Mouse (Mus musculus): ENCODE data around the gene Amot.
A peak's percentile ranks its signal among the peaks of the same experiment; 100 is the strongest.

Gene Amot

DNA sequence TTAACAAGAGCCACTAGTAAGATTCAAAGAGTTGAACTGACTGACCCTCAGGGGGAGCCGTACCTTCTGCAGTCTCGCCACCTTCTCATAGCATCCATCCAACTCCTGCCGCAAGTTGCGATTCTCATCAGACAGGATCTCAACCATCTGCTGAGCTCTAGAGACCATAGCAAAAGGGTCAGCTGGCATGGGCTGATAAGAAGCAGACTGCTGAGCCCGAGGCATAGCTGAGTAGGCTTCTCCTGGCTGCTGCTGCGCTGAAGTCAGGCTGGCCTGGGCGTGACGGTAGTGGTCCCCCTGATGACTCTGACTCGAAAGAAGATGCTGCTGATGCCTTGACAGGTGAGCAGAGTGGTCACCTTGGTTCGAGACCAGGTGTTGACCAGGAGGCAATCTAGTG lies 25.0 kb downstream of the Amot start:
- DNase-seq: peak in 1 of 2 experiments; percentile 24

DNA sequence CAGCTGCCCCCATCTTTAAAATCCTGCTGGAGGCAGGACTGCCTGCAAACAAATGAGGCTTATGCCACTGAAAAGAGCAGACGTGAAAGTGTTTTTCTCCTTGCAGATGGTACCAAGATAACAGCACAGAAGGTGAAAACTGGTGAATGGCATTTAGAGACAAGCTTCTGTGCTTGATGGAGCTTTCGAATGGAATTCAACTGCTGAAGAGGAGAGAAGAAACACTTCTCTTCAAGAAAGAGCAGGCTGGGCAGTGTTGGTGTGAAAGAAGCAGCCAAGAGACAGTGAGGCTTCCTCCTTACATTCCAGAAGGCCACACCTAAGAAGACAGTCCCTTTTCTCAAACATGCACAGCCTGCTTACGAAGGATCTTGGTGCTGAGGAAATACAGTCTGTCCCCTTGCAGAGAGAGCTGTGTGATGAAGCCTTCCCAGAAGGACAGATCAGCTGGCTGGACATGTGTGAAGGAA lies 27.2 kb downstream of the Amot start:
- no peak for DNase-seq

DNA sequence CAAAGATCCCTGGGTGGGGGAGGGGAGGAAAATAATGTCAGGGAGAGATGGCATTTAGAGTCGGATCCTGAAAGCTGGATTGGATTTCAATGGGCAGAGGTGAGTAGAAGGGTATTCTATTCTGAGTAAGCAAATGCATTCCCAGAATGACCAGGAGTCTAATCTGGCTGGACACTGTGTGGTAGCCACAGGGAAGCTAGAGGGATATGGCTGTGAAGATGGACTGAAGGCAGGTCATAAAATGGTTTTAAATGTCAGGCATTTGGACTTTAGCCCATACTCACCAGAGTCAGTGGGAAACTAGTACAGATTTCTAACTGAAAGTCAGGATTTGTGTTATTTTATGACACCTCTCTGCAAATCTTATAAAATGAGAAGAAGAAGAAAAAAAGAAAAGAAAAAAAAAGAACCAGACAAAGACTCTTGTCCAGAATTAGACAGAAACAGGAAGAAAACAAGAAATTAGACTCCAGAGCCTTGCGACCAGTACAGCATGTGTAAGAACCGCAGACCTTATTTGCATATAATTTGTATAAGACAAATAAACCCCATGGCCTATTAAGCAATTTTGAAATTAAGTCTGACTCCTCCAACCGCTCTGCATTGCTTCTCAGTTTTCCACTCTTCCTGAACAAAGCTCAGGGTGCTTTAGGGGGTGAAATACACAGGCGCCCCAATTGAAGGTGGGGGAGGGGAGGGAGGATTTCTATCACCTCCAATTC lies 27.8 kb downstream of the Amot start:
- DNase-seq: peak in 1 of 2 experiments; percentile 24

DNA sequence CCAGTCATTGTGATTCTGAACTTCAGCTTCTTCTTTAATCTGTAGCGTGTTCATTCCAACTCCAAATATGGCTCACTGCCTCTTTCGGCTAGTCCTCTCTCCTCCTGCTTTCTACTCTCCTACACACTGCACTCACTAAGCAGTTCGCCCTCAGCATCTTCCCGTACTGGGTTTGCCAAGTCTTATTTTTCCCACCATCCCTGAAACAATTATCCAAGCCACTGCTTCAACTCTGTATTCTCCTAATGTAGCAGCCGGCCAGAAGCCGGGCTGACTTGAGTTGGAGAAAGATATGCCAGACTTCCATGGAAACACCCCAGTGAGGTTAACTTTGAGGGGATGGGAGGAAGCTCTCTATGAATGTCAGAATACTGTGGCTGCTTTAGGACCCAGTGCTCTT lies 36.7 kb downstream of the Amot start:
- no peak for DNase-seq

DNA sequence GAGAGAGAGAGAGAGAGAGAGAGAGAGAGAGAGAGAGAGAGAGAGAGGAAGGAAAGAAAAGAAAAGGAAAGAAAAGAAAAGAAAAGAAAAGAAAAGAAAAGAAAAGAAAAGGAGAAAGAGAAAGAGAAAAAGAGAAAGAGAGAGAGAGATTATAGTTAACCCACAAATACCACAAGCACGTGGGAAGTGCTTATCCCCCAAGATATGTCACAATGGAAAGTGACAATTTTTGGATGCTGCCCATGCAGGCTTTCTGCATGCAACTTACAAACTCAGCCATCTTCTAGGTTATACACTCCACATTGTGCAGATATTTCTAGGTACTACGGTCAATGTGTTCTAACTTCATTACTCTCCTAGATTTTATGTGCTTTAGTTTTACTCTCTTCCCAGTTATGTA lies 41.5 kb downstream of the Amot start:
- no peak for DNase-seq

DNA sequence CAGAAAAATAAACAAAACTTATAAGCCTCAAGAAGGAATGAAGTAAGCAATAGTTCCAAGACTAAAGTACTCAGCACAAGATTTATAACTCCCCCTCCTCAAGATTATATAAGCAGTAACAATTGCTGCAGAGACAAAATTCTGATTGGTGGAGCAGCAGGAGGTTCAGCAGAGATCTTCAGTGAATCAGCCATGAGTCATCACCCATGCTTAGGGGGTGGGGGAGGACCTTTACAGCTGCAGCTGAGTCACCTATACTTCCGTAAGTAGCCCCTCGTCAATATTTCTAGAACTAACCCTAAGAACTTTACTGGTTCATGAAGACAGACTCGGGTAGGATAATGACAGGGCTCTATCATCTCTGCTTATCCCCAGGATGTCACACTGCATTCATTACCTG lies 43.6 kb downstream of the Amot start:
- DNase-seq: no peak

DNA sequence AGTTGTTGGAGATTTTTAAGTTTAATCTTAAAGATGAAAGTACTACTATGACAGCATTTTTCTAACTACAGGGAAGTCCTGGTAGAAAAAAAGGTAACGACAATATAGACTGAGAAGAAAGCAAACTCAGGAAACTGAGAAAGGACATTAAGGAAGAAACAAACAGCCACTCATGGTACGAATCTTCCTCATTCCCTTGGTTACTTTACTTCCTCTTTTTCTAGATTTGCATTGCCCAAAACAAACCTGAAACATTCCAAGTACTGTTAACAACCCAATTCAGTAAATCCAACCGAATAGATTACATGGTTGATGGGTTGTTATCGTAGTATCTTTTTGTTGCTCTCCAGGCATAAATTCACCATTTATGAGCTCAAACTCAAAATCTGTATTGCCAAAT lies 48.7 kb downstream of the Amot start:
- DNase-seq: no peak

DNA sequence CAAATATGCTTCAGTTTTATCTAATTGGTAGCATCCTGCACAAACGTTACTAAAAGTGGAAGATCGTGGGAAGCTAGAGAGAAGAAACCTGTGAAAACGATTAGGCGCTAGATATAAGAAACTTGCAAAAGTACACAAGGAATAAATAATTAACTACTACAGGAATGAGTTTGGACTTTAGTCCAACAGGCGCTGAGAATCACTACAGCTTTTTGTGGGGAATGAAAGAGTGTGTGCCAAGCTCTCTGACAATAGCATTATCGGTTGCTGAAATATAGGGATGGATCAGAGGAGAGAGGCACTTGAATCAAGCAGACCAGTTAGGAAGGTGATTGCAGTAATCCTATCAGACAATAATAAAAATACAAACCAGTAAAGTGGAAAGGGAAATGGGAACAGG lies 49.4 kb downstream of the Amot start:
- DNase-seq: no peak

DNA sequence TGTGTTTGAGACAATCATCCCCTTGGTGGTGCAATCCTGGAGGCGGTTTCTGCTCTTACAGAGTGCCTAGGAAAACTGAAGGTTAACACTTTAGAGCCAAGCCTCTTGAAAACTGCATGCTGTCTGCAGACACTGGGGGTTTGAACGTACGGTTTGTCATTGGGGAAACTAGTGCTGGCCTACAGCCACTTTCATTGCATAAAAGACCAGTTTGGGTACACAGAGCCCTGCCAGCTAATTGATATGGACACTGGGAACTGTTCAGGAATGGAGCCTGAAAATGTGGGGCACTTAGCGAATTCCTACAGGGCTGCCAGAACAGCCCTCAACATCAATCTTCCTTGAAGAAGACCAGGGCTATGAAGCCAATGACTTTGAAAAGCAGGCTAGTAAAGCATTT lies 50.2 kb downstream of the Amot start:
- no peak for DNase-seq

DNA sequence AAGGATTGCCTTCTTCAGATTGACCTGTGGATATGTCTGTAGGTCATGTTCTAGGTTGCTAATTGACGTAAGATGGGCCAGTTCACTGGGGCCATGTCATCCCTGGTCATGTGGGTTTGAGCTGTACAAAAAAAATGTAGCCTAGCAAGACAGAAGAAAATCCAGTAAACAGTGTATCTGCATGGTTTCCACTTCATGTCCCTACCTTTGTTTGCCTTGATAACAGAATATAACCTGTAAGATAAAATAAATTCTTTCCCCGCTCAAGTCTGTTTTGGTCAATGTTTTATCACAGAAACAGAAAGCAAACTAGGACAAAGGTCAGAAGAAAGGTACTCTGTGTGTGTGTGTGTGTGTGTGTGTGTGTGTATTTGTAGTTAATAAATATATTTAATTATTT lies 63.5 kb downstream of the Amot start:
- DNase-seq: no peak

DNA sequence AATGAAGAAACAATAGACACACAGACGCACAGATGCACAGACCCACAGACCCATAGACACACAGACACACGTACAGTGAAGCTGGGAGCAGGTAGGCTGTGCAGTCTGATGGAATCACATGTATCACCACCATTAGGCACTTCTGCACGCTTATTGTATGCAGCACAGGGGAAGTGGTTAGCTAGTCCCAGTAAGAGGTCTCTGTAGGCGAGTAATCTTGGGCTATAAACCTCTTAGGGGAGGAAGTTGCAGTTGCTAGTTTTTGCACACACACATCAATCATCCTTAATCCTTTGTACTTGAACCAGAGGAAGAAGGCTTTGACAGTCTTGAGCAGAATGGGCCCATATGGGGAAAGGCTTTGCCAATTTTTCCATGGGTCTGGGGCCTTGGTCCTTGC lies 71.3 kb downstream of the Amot start:
- DNase-seq: no peak

DNA sequence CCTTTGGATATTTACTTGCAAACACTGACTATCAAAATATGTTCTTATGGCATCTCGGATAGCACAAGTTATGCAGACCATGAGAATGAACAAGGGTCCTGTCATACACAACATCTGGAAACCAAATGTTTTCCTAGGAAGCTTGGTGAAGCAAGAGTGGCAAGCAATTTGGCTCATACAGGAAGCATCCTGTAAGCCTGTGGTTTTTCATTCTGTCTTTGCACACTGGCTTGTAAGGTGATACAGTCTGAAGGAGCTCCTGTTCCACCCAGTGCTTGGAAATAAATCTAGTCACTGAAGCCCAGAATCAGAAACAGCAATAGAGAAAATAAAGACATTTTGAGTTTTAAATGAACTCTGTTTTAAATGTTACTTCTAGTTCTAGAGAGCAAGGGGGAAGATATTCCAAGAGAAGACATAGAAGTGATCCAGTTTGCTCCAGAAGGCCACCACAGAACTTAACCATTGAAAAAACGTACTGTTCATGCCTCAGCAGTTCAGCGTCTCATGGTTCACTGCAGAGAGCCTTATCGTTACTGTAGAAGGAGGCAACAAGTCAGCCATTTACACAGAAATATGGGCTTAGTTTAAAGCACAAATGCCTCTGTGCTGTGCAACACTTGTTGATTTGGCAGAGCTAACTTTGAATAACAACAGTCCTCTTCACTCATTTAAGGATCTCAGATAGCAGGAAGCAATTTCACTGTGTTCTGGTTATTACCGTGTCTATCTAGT lies 74.0 kb downstream of the Amot start:
- no peak for DNase-seq

DNA sequence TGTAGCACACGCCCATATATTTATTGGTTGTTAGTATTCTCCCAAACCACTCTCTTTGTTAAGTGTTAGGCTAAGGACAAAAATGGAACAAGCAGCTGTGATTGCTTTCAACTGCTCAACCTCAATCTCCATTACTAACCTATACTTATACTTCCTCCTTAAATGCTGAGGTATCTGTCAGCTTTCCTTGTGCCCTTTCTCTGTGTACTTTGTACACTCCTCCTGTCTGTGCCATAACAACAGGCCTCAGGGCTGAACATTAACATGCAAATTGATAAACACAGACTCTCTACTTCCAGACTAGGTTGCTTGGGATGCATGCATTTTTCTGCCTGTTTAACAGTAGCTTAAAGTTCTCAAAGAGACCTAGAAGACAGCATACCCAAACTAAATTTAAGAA lies 76.2 kb downstream of the Amot start:
- DNase-seq: no peak

DNA sequence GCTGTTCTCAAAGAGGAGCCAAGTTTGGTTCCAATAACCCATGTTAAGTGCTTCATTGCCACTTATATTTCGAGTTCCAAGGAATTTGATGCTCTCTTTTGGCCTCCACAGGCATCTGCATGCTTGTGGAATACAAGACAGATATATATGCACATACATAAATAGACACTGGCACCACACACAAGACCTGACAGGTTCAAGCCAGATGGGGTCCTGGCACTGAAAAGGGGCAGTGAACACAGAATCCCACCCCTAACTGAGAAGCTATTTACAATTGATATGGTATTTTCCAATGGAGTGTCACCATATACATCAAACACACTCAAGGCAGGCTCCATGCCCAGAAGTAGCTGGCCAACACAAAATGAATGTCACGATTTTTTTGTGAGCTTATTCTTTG lies 81.0 kb downstream of the Amot start:
- no peak for DNase-seq

DNA sequence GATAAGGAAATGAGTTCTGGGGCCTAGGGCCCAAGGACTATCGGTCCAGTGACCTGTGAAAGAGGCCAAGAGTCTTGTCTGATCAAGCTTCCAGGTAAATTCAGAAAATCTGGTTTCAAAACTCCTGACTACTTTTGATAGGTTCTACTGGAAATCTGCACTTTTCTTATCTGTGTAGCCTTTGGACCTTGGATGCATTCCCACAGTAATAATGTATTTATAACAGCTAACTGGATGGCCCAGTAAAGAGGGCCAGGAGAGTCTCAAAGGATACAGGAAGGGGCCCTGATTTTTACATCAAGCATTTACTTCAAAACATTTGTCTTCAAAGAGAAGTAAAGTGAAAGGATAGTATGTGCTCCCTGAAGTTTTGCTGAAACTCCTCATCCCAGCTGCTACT lies 90.7 kb downstream of the Amot start:
- DNase-seq: no peak

DNA sequence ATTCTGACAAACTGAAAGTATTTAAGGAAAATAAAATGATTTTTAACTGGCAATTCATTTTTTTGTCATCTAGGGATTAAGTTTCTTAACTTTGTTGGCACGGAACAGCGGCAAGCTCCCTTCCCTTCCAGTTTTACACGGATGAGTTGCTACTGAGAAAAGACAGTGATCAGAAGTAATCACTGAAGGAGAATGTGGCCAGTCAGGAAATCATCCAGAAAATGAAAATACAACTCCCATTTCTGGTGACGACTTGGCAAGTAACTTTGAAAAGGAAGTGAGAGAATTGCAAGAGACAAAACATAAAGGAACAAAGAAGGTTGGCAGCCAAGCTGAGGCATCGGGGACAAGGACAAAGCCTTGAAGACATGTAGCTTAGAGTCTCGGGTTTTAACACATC lies 93.6 kb downstream of the Amot start:
- no peak for DNase-seq

DNA sequence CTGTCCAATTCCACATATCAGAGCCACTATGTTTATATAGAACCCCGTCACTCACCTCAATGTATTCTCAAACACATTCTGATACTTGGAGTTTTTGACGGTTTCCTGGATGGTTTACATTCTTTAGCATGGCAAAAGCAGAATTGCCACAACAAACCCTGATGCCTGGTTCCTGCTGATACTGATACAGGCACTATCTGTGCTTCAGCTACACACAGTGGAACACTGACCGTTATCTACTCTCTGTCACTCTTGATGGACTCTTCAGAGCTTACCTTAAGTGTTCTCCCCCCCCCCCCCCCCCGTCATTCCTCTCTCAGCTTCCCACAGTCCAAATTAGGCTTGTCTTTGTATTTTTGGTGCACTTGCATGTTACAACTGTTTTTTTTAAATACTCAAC lies 98.9 kb downstream of the Amot start:
- DNase-seq: no peak

DNA sequence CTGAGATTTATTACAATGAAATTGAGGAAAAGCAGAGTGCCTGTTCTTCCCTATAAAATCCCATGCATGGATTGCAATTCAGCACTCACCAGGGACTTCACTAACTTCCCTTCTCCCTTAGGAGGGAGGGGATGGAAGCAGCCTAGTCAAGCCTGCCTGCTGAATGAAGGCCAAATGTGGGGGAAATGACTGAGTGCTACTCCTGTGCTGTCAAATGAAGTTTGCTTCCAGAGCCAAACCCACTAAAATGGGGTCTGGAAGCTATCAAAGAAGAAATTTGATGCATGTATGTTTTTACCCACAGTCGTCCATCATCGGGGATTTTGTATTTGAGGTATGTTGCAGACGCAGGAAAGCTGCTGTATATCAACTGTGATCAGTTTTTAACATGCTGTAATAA lies 103.1 kb downstream of the Amot start:
- no peak for DNase-seq

DNA sequence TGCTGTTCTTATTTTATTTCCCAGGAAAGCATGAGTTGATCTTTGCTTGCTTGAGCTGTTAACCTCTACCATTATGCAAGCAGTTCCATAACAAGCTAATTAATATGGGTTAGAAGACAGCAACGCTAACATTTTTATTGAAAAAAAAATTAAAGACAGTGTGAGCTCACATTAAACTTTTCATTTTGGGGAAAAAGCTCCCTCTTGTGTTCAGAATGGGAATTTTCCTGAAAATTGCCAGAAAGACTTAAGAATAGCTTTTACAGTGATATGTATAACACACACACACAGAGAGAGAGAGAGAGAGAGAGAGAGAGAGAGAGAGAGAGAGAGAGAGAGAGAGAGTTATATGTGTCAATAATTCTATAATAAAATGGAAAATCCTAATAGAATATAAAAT lies 105.7 kb downstream of the Amot start:
- peak; percentile 5 to 38 for DNase-seq
